Mouse (Mus musculus) CH12.LX (cell line): ENCODE data around the gene Alg9. TPM values are rescaled to one million over a fixed set of nuclear protein-coding genes. Genes with fewer than 3 reads are reported as not detected.

Experiments used
- DNase-seq: peaks from one replicate; pipeline ENCODE4 v3.0.0-alpha.2; 2013; ENCODE audit errors: extremely low read depth
- H3K27ac ChIP-seq: 2 replicates; pipeline ENCODE4 v1.5.1; 2012; ENCODE audit warnings: low read depth, mild to moderate bottlenecking, control low read depth, moderate library complexity; ENCODE audit not compliant: insufficient read depth
- H3K27me3 ChIP-seq: replicated peaks from 2 replicates; pipeline ENCODE3; 2012; ENCODE audit warnings: inconsistent platforms
- H3K36me3 ChIP-seq, 2 experiments: replicated peaks in 1 of 2; 2 replicates each; pipeline versions ENCODE3 to v1.6.1; 2012; ENCODE audit warnings: inconsistent platforms in 1 of 2, low read length in 1 of 2, mild to moderate bottlenecking in 1 of 2, mixed read lengths in 1 of 2, moderate library complexity in 1 of 2; ENCODE audit not compliant: control insufficient read depth in 1 of 2, insufficient read depth in 1 of 2
- H3K4me1 ChIP-seq, 2 experiments: 2 replicates each; pipeline ENCODE4 v1.6.1; 2012; ENCODE audit warnings: inconsistent platforms in 1 of 2, moderate library complexity in 1 of 2; ENCODE audit not compliant: insufficient read depth in 2 of 2, control insufficient read depth in 1 of 2
- H3K4me2 ChIP-seq: 2 replicates; pipeline ENCODE4 v1.6.1; 2012; ENCODE audit warnings: low read depth, mild to moderate bottlenecking, control low read depth; ENCODE audit not compliant: poor library complexity, insufficient read depth, severe bottlenecking
- H3K4me3 ChIP-seq, 3 experiments: fragments of 150-350 bp in 1 of 3; sonication (generic) in 1 of 3; replicated peaks in 1 of 3; 2 replicates each; pipeline versions ENCODE3 to v1.5.1; 2011 to 2012; ENCODE audit warnings: low read depth in 2 of 3, low read length in 2 of 3, mild to moderate bottlenecking in 2 of 3, moderate library complexity in 2 of 3, control low read depth in 1 of 3, improper control_type of control experiment in 1 of 3, inconsistent platforms in 1 of 3, mixed read lengths in 1 of 3; ENCODE audit not compliant: poor library complexity in 1 of 3
- H3K79me2 ChIP-seq: replicated peaks from 2 replicates; pipeline ENCODE4 v1.6.1; 2012; ENCODE audit warnings: mild to moderate bottlenecking, moderate library complexity; ENCODE audit not compliant: control insufficient read depth, poor library complexity, insufficient read depth, severe bottlenecking; ENCODE audit errors: extremely low read depth
- H3K9ac ChIP-seq: 2 replicates; pipeline ENCODE4 v1.6.1; 2012; ENCODE audit warnings: low read depth, mild to moderate bottlenecking, control low read depth, moderate library complexity; ENCODE audit not compliant: insufficient read depth
- H3K9me3 ChIP-seq: replicated peaks from 2 replicates; pipeline ENCODE3; 2012; ENCODE audit warnings: low read length, inconsistent platforms, mixed read lengths
- CHD2 ChIP-seq: IDR thresholded peaks from 2 replicates; pipeline ENCODE4 v1.6.1; 2011; ENCODE audit warnings: low read length, improper control_type of control experiment
- E2F4 ChIP-seq: IDR thresholded peaks from 2 replicates; pipeline ENCODE4 v1.6.1; 2011; ENCODE audit warnings: low read depth, low read length, improper control_type of control experiment; ENCODE audit not compliant: insufficient replicate concordance
- EP300 ChIP-seq: IDR thresholded peaks from 2 replicates; pipeline ENCODE4 v1.6.1; 2011; ENCODE audit warnings: low read length, improper control_type of control experiment
- ETS1 ChIP-seq: conservative IDR thresholded peaks from 2 replicates; pipeline ENCODE4 v1.6.1; 2012; ENCODE audit warnings: low read depth, mild to moderate bottlenecking, inconsistent platforms, low read length, improper control_type of control experiment, moderate library complexity
- GABPA ChIP-seq: IDR thresholded peaks from 2 replicates; pipeline ENCODE4 v1.6.1; 2012; ENCODE audit warnings: low read depth, low read length, improper control_type of control experiment, inconsistent platforms; ENCODE audit not compliant: insufficient replicate concordance
- HCFC1 ChIP-seq: IDR thresholded peaks from 2 replicates; pipeline ENCODE4 v1.6.1; 2012; ENCODE audit warnings: low read depth, mild to moderate bottlenecking, inconsistent platforms, low read length, improper control_type of control experiment
- KAT2A ChIP-seq: IDR thresholded peaks from 2 replicates; pipeline ENCODE4 v1.6.1; 2012; ENCODE audit warnings: low read length, improper control_type of control experiment, inconsistent platforms; ENCODE audit not compliant: insufficient replicate concordance
- MAFK ChIP-seq: IDR thresholded peaks from 2 replicates; pipeline ENCODE4 v1.6.1; 2011; ENCODE audit warnings: low read length, improper control_type of control experiment; ENCODE audit not compliant: insufficient replicate concordance
- MEF2A ChIP-seq: IDR thresholded peaks from 2 replicates; pipeline ENCODE4 v1.6.1; 2014; ENCODE audit warnings: low read depth, mild to moderate bottlenecking, inconsistent platforms, low read length, improper control_type of control experiment, borderline replicate concordance
- NELFE ChIP-seq: IDR thresholded peaks from 2 replicates; pipeline ENCODE4 v1.6.1; 2011; ENCODE audit warnings: low read depth, low read length, improper control_type of control experiment
- NRF1 ChIP-seq: IDR thresholded peaks from 2 replicates; pipeline ENCODE4 v1.6.1; 2014; ENCODE audit warnings: low read depth, mild to moderate bottlenecking, inconsistent platforms, low read length, improper control_type of control experiment, moderate library complexity
- PAX5 ChIP-seq: IDR thresholded peaks from 2 replicates; pipeline ENCODE4 v1.6.1; 2012; ENCODE audit warnings: low read length, inconsistent platforms, mixed read lengths
- POLR2A ChIP-seq: IDR thresholded peaks from 2 replicates; pipeline ENCODE4 v1.6.1; 2011; ENCODE audit warnings: low read depth, mild to moderate bottlenecking, improper control_type of control experiment, low read length
- POLR2AphosphoS2 ChIP-seq: IDR thresholded peaks from 2 replicates; pipeline ENCODE4 v1.6.1; 2011; ENCODE audit warnings: low read depth, low read length, improper control_type of control experiment
- RAD21 ChIP-seq: IDR thresholded peaks from 2 replicates; pipeline ENCODE4 v1.6.1; 2011; ENCODE audit warnings: low read depth, mild to moderate bottlenecking, low read length, improper control_type of control experiment, moderate library complexity
- RCOR1 ChIP-seq: conservative IDR thresholded peaks from 2 replicates; pipeline ENCODE4 v1.6.1; 2012; ENCODE audit warnings: low read depth, mild to moderate bottlenecking, inconsistent platforms, low read length, improper control_type of control experiment
- SIN3A ChIP-seq: IDR thresholded peaks from 2 replicates; pipeline ENCODE4 v1.6.1; 2012; ENCODE audit warnings: low read length, improper control_type of control experiment, inconsistent platforms
- SMC3 ChIP-seq: IDR thresholded peaks from 2 replicates; pipeline ENCODE4 v1.6.1; 2011; ENCODE audit warnings: low read depth, low read length, improper control_type of control experiment
- TBP ChIP-seq: conservative IDR thresholded peaks from 2 replicates; pipeline ENCODE4 v1.6.1; 2011; ENCODE audit warnings: low read depth, low read length, improper control_type of control experiment
- TCF12 ChIP-seq: IDR thresholded peaks from 2 replicates; pipeline ENCODE4 v1.6.1; 2014; ENCODE audit warnings: low read depth, mild to moderate bottlenecking, inconsistent platforms, low read length, improper control_type of control experiment
- USF2 ChIP-seq: conservative IDR thresholded peaks from 2 replicates; pipeline ENCODE4 v1.6.1; 2011; ENCODE audit warnings: low read depth, low read length, improper control_type of control experiment
- ZKSCAN1 ChIP-seq: IDR thresholded peaks from 2 replicates; pipeline ENCODE4 v1.6.1; 2012; ENCODE audit warnings: low read depth, inconsistent platforms, low read length, improper control_type of control experiment, borderline replicate concordance
- ZMIZ1 ChIP-seq: IDR thresholded peaks from 2 replicates; pipeline ENCODE4 v1.6.1; 2012; ENCODE audit warnings: low read depth, mild to moderate bottlenecking, inconsistent platforms, low read length, improper control_type of control experiment
- dilution Hi-C: fragments of 300-500 bp; cut with MboI; formaldehyde crosslinking; loops from 2 replicates; pipeline ENCODE4 v1.14.3; 2020; ENCODE audit warnings: low sequenced_read_pairs; ENCODE audit not compliant: extremely low pct_unique_long_range_greater_than_20kb, extremely low pct_ligation_motif_present
- in situ Hi-C: fragments of 300-500 bp; cut with MboI; formaldehyde crosslinking; loops from 3 replicates; pipeline ENCODE4 v1.14.3; 2019; ENCODE audit warnings: low sequenced_read_pairs, low pct_ligation_motif_present, low pct_unique_long_range_greater_than_20kb, mixed read lengths
- polyA plus RNA-seq: library from polyadenylated mRNA; unstranded; fragments of >175 nt; gene quantifications from 2 replicates; pipeline ENCODE4 v1.2.1, GENCODE M21; 2012; ENCODE audit warnings: low read depth; ENCODE audit not compliant: insufficient read length
- total RNA-seq, 2 experiments: library from RNA; depleted of rRNA; stranded (reverse); fragments of 300-350 nt in 1 of 2; fragments of >200 nt in 1 of 2; gene quantifications; 2 replicates each; pipeline ENCODE4 v1.2.3; 2012 to 2014

Alg9 gene
- total and polyA plus RNA-seq, 3 experiments = 25.7 to 40.1 (median 39.6) TPM

DNA sequence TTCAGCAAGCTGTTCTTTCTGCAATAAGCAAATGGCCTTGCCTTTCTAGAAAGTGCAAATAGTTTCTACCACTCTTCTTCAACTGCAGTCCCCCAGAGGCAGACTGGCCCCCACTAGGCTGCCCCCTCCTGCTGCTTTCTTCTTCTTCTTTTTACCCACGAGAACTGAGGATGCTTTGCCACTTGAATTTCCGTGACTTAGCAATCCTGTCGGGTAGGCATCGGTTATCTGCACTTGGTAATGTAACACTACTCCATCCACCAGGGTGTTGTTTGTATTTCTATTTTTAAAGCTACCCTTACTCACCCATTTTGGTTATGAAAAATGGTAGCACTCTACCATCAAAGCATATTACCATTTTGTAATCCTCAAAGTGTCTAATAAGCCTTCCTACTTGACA is 115.1 kb downstream of the Alg9 start:
- TF ChIP-seq MAFK (no peak), PAX5 (no peak), ZKSCAN1 (no peak), RAD21 (no peak), SMC3 (no peak), RCOR1 (no peak), NELFE (no peak), GABPA (no peak), KAT2A (no peak), TCF12 (no peak), EP300 (no peak), NRF1 (no peak), HCFC1 (no peak), ZMIZ1 (no peak), TBP (no peak)
- in situ Hi-C loops (no loop called here), dilution Hi-C loops (no loop called here)
- no peak for DNase-seq
- no peaks in the 10 kb centered on the region for H3K27me3 ChIP-seq
- no peaks in the 10 kb centered on the region for H3K9me3 ChIP-seq
- H3K36me3 ChIP-seq = peaks cover 42 to 87% of the 10 kb centered on the region in 2 experiments
- no peak overlapping the region for H3K27ac ChIP-seq
- no peaks in the 10 kb centered on the region for H3K4me1 ChIP-seq
- H3K79me2 ChIP-seq = no peaks in the 10 kb centered on the region; the same call in 1 of the 2 replicates
- H3K4me3 ChIP-seq = no peak overlapping the region
- H3K4me2 ChIP-seq = no peak overlapping the region
- no peak overlapping the region for H3K9ac ChIP-seq

DNA sequence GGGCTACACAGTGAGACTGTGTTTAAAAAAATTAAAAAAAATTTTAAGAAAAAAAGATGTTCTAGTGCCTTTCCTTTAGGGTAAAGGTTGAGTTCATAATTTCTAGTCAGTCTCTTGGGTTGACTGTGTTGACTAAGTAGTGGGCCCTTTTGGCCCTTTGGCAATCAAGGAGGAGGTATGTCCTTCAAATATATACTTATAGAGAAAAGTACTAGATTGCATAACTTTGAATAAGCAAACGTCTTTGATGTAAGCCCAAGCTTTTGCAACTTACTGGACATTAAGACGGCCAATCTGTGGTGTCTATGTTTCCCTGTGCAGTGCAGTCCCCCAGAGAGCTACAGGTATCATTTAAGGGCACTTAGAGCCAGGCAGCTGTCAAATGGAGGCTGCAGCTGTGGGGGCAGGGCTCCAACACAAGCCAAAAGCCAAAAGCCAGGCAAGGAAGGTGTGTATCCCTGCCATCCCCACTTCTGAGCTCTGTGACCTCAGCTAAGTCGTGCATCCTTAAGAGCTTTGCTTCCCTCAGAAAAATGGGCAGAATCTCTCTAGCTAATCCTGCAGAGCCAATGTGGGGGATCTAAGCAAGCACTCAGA is 115.8 kb downstream of the Alg9 start:
- Histone ChIP-seq H3K4me1 (peaks cover 0 to 4% of the 10 kb centered on the region in 2 experiments; a peak in 1 of 4 replicates), H3K36me3 (peaks cover 44 to 87% of the 10 kb centered on the region in 2 experiments), H3K9me3 (no peaks in the 10 kb centered on the region), H3K9ac (no peak overlapping the region), H3K27ac (no peak overlapping the region), H3K4me3 (no peak overlapping the region), H3K4me2 (no peak overlapping the region), H3K79me2 (no peaks in the 10 kb centered on the region; the same call in 1 of the 2 replicates), H3K27me3 (no peaks in the 10 kb centered on the region)
- TF ChIP-seq POLR2A (no peak), POLR2AphosphoS2 (no peak), MEF2A (no peak), HCFC1 (no peak), E2F4 (no peak), EP300 (no peak), MAFK (no peak), ETS1 (no peak), CHD2 (no peak), RAD21 (no peak), NELFE (no peak), ZMIZ1 (no peak), SIN3A (no peak), USF2 (no peak)
- DNase-seq = no peak
- dilution Hi-C loops = no loop called here
- in situ Hi-C loops = no loop called here

Other genes with a start within 250 kb of the Alg9 start
- 35.3 and 37.9 TPM in 2 replicates for gene Pts, start 246.3 kb upstream of the Alg9 start, total RNA-seq (2012; rRNA removed)
- 89.4 and 91.8 TPM in 2 replicates for gene Pts, start 246.3 kb upstream of the Alg9 start, total RNA-seq (2014; rRNA removed)
- gene Pts, start 246.3 kb upstream of the Alg9 start, polyA plus RNA-seq = 35.4 and 37.7 TPM in 2 replicates
- gene Il18, start 220.2 kb upstream of the Alg9 start, total RNA-seq (2012; rRNA removed) = 0.59 and 0.63 TPM in 2 replicates
- 0.70 and 0.98 TPM in 2 replicates for gene Il18, start 220.2 kb upstream of the Alg9 start, total RNA-seq (2014; rRNA removed)
- 0.56 TPM in 1 of 2 replicates, not detected in the other for gene Il18, start 220.2 kb upstream of the Alg9 start, polyA plus RNA-seq
- gene Bco2, start 219.8 kb upstream of the Alg9 start, total RNA-seq (2012; rRNA removed) = 1.2 and 1.3 TPM in 2 replicates
- 0.68 and 0.73 TPM in 2 replicates for gene Bco2, start 219.8 kb upstream of the Alg9 start, total RNA-seq (2014; rRNA removed)
- gene Bco2, start 219.8 kb upstream of the Alg9 start, polyA plus RNA-seq = 0.53 and 0.93 TPM in 2 replicates
- not detected in 2 replicates for gene Tex12, start 213.7 kb upstream of the Alg9 start, total RNA-seq (2012; rRNA removed)
- not detected in 2 replicates for gene Tex12, start 213.7 kb upstream of the Alg9 start, total RNA-seq (2014; rRNA removed)
- gene Tex12, start 213.7 kb upstream of the Alg9 start, polyA plus RNA-seq = not detected in 2 replicates
- 215 and 261 TPM in 2 replicates for gene Sdhd, start 171.2 kb upstream of the Alg9 start, total RNA-seq (2012; rRNA removed)
- 407 and 435 TPM in 2 replicates for gene Sdhd, start 171.2 kb upstream of the Alg9 start, total RNA-seq (2014; rRNA removed)
- gene Sdhd, start 171.2 kb upstream of the Alg9 start, polyA plus RNA-seq = 220 and 240 TPM in 2 replicates
- 160 and 183 TPM in 2 replicates for gene Timm8b, start 171.1 kb upstream of the Alg9 start, total RNA-seq (2012; rRNA removed)
- gene Timm8b, start 171.1 kb upstream of the Alg9 start, total RNA-seq (2014; rRNA removed) = 244 and 249 TPM in 2 replicates
- 119 and 155 TPM in 2 replicates for gene Timm8b, start 171.1 kb upstream of the Alg9 start, polyA plus RNA-seq
- 1.8 and 2.4 TPM in 2 replicates for gene Pih1d2, start 157.7 kb upstream of the Alg9 start, total RNA-seq (2012; rRNA removed)
- 4.8 and 5.5 TPM in 2 replicates for gene Pih1d2, start 157.7 kb upstream of the Alg9 start, total RNA-seq (2014; rRNA removed)
- gene Pih1d2, start 157.7 kb upstream of the Alg9 start, polyA plus RNA-seq = 2.8 and 3.2 TPM in 2 replicates
- gene Nkapd1, start 157.6 kb upstream of the Alg9 start, total RNA-seq (2012; rRNA removed) = 9.6 and 10.0 TPM in 2 replicates
- 13.5 and 13.7 TPM in 2 replicates for gene Nkapd1, start 157.6 kb upstream of the Alg9 start, total RNA-seq (2014; rRNA removed)
- gene Nkapd1, start 157.6 kb upstream of the Alg9 start, polyA plus RNA-seq = 36.7 and 38.4 TPM in 2 replicates
- 45.2 and 49.6 TPM in 2 replicates for gene Dlat, start 115.2 kb upstream of the Alg9 start, total RNA-seq (2012; rRNA removed)
- 67.5 and 81.5 TPM in 2 replicates for gene Dlat, start 115.2 kb upstream of the Alg9 start, total RNA-seq (2014; rRNA removed)
- gene Dlat, start 115.2 kb upstream of the Alg9 start, polyA plus RNA-seq = 53.4 and 55.7 TPM in 2 replicates
- gene Dixdc1, start 35.5 kb upstream of the Alg9 start, total RNA-seq (2012; rRNA removed) = 0.04 and 0.13 TPM in 2 replicates
- gene Dixdc1, start 35.5 kb upstream of the Alg9 start, total RNA-seq (2014; rRNA removed) = 0.15 and 0.23 TPM in 2 replicates
- 0.19 and 0.21 TPM in 2 replicates for gene Dixdc1, start 35.5 kb upstream of the Alg9 start, polyA plus RNA-seq
- not detected in 2 replicates for gene 2310030G06Rik, start 28.5 kb upstream of the Alg9 start, total RNA-seq (2012; rRNA removed)
- gene 2310030G06Rik, start 28.5 kb upstream of the Alg9 start, total RNA-seq (2014; rRNA removed) = not detected in 2 replicates
- gene 2310030G06Rik, start 28.5 kb upstream of the Alg9 start, polyA plus RNA-seq = not detected in 2 replicates
- not detected in 2 replicates for gene Cryab, start 23.7 kb upstream of the Alg9 start, total RNA-seq (2012; rRNA removed)
- gene Cryab, start 23.7 kb upstream of the Alg9 start, total RNA-seq (2014; rRNA removed) = not detected in 2 replicates
- gene Cryab, start 23.7 kb upstream of the Alg9 start, polyA plus RNA-seq = not detected in 2 replicates
- not detected in 2 replicates for gene Hspb2, start 22.7 kb upstream of the Alg9 start, total RNA-seq (2012; rRNA removed)
- not detected in 2 replicates for gene Hspb2, start 22.7 kb upstream of the Alg9 start, total RNA-seq (2014; rRNA removed)
- gene Hspb2, start 22.7 kb upstream of the Alg9 start, polyA plus RNA-seq = not detected in 2 replicates
- gene Fdxacb1, start 6.8 kb upstream of the Alg9 start, total RNA-seq (2012; rRNA removed) = 5.5 and 5.6 TPM in 2 replicates
- 9.5 and 10.6 TPM in 2 replicates for gene Fdxacb1, start 6.8 kb upstream of the Alg9 start, total RNA-seq (2014; rRNA removed)
- gene Fdxacb1, start 6.8 kb upstream of the Alg9 start, polyA plus RNA-seq = 7.5 and 8.5 TPM in 2 replicates
- 6.3 and 7.7 TPM in 2 replicates for gene 1110032A03Rik, start 501 bp downstream of the Alg9 start, total RNA-seq (2012; rRNA removed)
- 11.3 and 11.7 TPM in 2 replicates for gene 1110032A03Rik, start 501 bp downstream of the Alg9 start, total RNA-seq (2014; rRNA removed)
- gene 1110032A03Rik, start 501 bp downstream of the Alg9 start, polyA plus RNA-seq = 9.0 and 9.4 TPM in 2 replicates
- gene Ppp2r1b, start 70.3 kb downstream of the Alg9 start, total RNA-seq (2012; rRNA removed) = 42.1 and 54.9 TPM in 2 replicates
- gene Ppp2r1b, start 70.3 kb downstream of the Alg9 start, total RNA-seq (2014; rRNA removed) = 39.3 and 39.6 TPM in 2 replicates
- gene Ppp2r1b, start 70.3 kb downstream of the Alg9 start, polyA plus RNA-seq = 63.6 and 66.6 TPM in 2 replicates
- 7.3 and 8.2 TPM in 2 replicates for gene Sik2, start 234.1 kb downstream of the Alg9 start, total RNA-seq (2012; rRNA removed)
- gene Sik2, start 234.1 kb downstream of the Alg9 start, total RNA-seq (2014; rRNA removed) = 1.9 and 2.0 TPM in 2 replicates
- gene Sik2, start 234.1 kb downstream of the Alg9 start, polyA plus RNA-seq = 4.4 and 6.0 TPM in 2 replicates